Mouse (Mus musculus): ENCODE measurements around the gene Sptbn2.
"Not testable (repeated sequence)": the region's sequence is repeated elsewhere in the genome, so short reads cannot be mapped to it uniquely, and the experiment has no call there.

Gene Sptbn2

GRCm38 (mm10) chr19:4733052-4733451 is 22.1 kb downstream of the Sptbn2 start:
- no peak for DNase-seq

GRCm38 (mm10) chr19:4737866-4738265 is 26.9 kb downstream of the Sptbn2 start:
- DNase-seq: no peak

- no peak for DNase-seq
Measured at GRCm38 (mm10) chr19:4739053-4739452, 28.1 kb downstream of the Sptbn2 start.

GRCm38 (mm10) chr19:4739762-4740161 is 28.8 kb downstream of the Sptbn2 start:
- no peak for DNase-seq

DNA sequence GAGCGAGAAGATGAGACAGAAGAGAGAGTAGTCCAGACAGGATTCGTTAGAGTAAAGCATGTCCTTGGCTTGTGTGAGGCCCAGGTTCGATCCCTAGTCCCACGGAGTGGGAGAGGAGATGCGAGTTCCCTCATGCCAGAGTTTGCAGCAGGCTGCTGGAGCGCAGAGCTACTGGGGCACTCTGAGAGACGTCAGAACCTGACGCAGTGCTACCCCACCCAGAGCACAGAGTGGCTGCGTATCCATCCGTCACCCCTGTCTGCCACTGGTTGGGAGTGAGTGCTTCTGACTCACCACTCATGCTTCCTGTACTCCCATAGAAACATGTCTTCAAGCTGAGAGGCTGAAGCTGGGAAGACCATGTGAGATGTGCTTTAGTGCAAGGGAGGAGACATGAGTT is 30.5 kb downstream of the Sptbn2 start:
- DNase-seq: no peak

GRCm38 (mm10) chr19:4742229-4742628 is 31.3 kb downstream of the Sptbn2 start:
- DNase-seq: no peak

- DNase-seq: peak in 1 of 2 experiments; percentile 68
Measured at GRCm38 (mm10) chr19:4743524-4743923, 32.6 kb downstream of the Sptbn2 start.

GRCm38 (mm10) chr19:4744026-4744425 is 33.1 kb downstream of the Sptbn2 start:
- no peak for DNase-seq

- DNase-seq: peak; percentile 59 to 73
Measured at GRCm38 (mm10) chr19:4745057-4745456, 34.1 kb downstream of the Sptbn2 start.

DNA sequence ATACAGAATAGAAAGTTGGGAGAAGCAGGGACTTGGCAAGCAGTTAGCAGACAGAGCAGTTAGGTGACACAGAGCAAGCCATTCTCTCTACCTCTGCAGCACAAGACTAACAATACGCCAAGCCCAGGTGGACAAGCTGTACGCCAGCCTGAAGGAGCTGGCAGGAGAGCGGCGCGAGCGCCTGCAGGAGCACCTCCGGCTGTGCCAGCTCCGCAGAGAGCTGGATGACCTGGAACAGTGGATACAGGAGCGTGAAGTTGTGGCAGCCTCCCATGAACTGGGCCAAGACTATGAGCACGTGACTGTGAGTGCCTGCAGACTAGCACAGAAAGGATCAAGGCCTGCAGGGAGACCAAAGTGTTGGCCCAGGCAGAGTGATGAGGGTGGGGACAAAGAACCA is 34.7 kb downstream of the Sptbn2 start:
- DNase-seq: peak; percentile 68 to 75

GRCm38 (mm10) chr19:4746611-4747010 is 35.6 kb downstream of the Sptbn2 start:
- DNase-seq: peak; percentile 83 to 90

DNA sequence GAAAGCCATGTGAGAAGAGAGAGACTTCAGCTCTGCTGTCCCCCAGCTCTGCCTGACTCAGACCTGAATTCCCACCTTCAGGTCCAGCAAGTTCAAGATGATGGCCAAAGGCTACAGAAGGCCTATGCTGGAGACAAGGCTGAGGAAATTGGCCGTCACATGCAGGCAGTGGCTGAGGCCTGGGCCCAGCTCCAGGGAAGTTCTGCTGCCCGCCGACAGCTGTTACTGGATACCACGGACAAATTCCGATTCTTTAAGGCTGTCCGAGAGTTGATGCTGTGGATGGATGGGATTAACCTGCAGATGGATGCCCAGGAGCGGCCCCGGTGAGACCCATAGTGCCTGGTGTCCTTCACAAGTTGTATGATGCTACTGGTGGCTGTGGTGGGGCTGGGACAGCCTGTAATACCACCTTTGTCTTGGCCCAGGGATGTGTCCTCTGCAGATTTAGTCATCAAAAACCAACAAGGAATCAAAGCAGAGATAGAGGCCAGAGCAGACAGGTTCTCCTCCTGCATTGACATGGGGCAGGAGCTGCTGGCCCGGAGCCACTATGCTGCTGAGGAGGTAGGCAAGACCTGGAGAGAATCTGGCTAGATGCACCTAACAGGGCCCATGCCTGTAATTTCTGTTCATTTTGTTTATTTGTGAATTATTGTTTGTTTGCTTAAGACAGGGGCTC is 36.8 kb downstream of the Sptbn2 start:
- DNase-seq: peak; percentile 60 to 76

DNA sequence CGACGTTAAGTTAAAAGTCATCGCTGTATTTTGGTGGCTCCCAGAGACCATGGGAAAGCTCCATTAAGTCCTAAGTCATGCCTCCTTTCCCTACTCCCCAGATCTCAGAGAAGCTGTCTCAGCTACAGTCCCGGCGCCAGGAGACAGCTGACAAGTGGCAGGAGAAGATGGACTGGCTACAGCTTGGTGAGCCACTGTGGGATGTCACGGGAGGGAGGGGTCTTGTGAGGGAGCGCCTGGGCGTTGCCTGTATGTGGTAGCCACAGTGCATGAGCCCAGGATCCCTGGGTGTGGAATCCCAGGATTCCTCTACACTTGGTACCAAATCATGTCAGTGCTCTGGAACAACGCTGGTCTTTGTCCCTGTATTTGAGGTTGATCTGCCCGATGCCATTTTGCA is 37.5 kb downstream of the Sptbn2 start:
- no peak for DNase-seq

GRCm38 (mm10) chr19:4749975-4750374 is 39.0 kb downstream of the Sptbn2 start:
- peak; percentile 59 to 68 for DNase-seq

DNA sequence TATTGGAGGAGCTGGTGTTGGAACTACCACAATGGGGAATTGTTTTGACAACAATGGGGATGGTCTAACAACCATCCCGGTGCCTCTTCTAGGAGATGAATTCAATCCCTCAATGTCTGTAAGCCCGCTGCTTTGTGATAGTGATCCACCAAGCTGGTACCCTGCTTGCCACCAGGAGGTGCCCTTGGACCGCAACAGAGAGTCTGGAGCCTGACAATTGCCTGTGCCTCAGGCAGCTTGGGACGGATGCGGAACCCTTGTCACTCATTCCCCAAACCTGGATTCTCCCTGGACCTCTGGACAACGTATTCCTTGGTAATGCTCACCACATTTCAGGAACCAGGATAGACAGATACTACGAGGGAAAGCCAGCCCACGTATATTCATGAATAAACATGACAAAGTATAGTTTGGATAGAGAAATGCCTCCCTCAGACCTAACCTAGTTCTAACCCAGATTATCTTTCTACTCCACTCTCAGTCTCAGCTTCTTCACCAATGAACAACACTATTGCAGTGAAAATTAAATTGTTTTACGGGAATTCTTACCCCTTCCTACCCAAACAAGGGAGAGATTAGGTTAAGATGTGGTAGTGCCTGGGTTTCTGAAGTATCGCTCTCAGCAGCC is 44.7 kb downstream of the Sptbn2 start:
- peak; percentile 92 to 95 for DNase-seq

DNA sequence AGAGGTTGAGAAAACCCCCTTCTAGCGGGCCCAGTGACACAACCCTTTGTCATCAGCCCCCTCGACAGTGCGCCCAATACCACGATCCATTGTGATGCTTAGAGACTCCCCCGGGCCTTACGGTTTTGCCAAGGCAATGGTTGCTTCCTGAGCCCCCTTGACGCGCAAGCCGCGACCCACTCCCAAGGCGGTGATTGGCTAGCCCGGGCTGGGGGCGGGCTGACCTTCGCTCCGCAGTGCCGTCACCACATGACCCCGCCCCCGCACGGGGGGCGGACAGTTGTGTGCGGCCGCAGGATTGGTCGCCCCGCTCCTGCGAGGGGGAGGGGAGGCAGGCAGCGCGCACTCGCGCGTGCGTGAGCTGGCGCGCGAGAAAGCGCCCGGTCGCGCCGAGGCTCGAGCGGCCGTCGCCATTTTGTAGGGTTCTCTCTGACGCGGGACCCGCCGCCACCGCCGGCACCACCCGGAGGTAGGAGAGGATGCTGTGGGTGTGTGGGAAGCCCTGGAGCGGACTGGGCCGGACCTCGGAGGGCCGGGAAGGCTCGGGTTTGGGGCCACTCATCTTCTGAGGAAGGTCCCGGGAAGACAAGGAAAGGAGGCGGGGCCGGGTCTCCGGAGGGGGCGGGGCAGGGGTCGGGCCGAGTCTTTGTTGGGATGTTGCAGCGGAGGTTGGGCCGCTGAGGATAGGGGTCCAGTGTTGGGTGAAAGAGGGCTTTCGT is 45.4 kb downstream of the Sptbn2 start, which contains the start of gene Rbm4b:
Gene Rbm4b, plus strand, starts transcription at position 305 of the 719 bp plus-strand sequence.
- peak; percentile 98 to 99 for DNase-seq

DNA sequence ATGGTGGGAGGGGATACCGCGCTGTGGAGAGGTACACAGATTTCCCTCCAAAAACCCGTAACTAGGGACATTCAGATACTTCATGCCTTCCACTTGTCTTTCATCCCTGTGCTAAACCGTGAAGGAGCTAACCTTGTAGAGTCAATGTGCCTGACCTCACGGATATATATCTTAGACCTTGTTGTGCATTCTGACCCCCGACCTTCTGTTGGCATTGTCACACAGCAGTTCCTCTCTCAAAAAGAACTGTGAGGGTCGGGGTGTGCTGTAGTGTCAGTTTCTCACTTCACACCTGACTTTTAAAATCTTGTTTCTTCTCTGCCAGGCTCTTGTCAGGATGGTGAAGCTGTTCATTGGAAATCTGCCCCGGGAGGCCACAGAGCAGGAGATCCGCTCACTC is 46.0 kb downstream of the Sptbn2 start:
- no peak for DNase-seq

DNA sequence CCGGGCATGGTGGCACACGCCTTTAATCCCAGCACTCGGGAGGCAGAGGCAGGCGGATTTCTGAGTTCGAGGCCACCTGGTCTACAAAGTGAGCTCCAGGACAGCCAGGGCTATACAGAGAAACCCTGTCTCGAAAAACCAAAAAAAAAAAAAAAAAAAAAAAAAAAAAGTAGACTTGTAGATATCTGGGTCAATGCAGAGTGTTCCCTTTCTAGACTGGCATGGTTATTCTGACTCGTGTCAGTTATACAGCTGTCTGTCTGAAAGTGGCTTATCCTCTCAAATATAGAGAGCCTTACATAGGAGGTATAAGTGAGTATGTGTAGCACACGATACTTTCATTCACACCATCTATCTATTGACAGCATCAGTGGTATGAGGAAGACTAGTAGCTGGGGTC is 49.6 kb downstream of the Sptbn2 start:
- DNase-seq: not testable (repeated sequence)

DNA sequence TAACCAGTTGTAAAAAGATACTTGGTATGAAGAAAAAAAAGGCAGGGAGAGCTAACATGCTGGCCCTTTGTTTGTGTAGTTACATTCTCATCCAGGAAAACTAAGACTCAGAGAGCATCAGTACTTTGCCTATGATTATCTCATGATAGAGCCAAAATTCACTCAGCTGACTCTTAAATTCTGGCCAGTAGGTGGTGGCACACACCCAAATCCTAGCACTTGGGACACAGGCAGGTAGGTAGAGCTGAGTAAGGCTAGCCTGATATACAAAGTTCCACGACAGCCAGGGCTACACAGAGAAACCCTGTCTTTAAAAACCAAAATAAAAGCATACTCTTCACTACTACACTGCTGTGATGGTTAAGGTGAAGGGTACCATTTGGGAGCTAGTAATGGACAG is 51.9 kb downstream of the Sptbn2 start:
- peak; percentile 61 to 80 for DNase-seq

GRCm38 (mm10) chr19:4767507-4768148 is 56.7 kb downstream of the Sptbn2 start:
- no peak for DNase-seq

- DNase-seq: no peak
Measured at GRCm38 (mm10) chr19:4772785-4773184, 61.8 kb downstream of the Sptbn2 start.

GRCm38 (mm10) chr19:4782891-4783290 is 71.9 kb downstream of the Sptbn2 start:
- DNase-seq: no peak

DNA sequence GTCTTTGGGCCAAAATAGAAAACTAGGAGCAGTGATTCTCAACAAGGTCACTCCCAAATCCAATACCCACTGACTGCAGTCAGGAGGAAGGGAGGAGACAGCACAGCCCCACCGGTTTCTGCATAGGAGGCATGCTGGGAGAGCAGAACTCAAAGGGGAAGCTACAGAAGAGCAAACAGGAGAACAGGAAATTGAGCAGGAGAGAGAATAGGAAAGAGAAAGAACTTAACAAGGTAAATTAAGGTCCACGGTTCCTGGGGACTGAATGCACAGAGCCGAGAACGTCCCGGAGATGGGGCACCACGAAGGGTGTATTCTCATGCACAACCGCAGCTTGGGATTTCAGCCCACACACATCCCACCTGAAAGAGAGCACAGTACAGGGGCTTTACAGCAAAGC is 74.2 kb downstream of the Sptbn2 start:
- DNase-seq: no peak
